Mouse (Mus musculus): ENCODE measurements around the gene C2cd3.

DNA sequence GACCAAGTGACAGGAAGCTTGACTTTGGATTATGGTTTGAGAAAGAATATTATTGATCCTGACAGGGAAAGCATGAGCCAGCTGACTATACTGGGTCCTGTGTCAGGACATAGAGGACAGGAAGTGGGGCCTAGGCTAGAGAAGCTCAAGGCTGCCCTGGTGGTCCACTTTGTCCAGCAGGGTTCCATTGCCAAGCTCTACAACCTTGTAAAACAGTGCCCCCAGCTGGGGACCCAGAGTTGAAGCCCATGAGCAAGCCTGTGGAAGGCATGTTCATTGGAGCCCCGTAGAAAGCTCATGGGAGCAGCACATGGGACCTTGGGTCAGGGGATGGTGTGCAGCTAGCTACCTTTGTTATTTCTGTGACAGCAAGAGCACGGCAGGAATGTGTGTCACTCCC is 20.2 kb downstream of the C2cd3 start:
- TF ChIP-seq ZKSCAN1 (IDR thresholded peaks at IDR 0.05; ENCODE audit: low read depth, low read length) (no peak), ELF1 (IDR thresholded peaks at IDR 0.05; ENCODE audit: low read depth, low read length) (no peak), EP300 (IDR thresholded peaks at IDR 0.05; ENCODE audit: low read depth in 1 of 2, low read length in 2 of 2) (no peak), MAX (IDR thresholded peaks at IDR 0.05; ENCODE audit: low read length) (no peak), USF2 (IDR thresholded peaks at IDR 0.05; ENCODE audit: borderline replicate concordance in 1 of 2, insufficient read depth in 1 of 2, low read depth in 1 of 2, low read length in 2 of 2) (no peak), POLR2A (IDR thresholded peaks at IDR 0.05; ENCODE audit: control insufficient read depth in 1 of 2, insufficient read depth in 1 of 2, low read depth in 1 of 2, low read length in 2 of 2, poor library complexity in 1 of 2) (no peak), MAZ (IDR thresholded peaks at IDR 0.05; ENCODE audit: low read depth, low read length) (no peak), USF1 (IDR thresholded peaks at IDR 0.05; ENCODE audit: low read depth, low read length) (no peak), CTCF (IDR thresholded peaks at IDR 0.05 in 2 of 3, conservative IDR thresholded peaks at IDR 0.05 in 1 of 3; ENCODE audit: control insufficient read depth in 1 of 3, insufficient read depth in 1 of 3, low read depth in 2 of 3, low read length in 3 of 3, poor library complexity in 1 of 3, severe bottlenecking in 1 of 3) (peak in 1 of 3 experiments; percentile 10; a peak in 1 of 6 replicates)
